Mouse (Mus musculus) bone marrow macrophage, adult 2 months (primary cell): ENCODE measurements around the gene Tmx1. TPM values are rescaled to one million over a fixed set of nuclear protein-coding genes. Genes with fewer than 3 reads are reported as not detected.

ENCODE experiments used
- H3K27ac ChIP-seq: 2 replicates; pipeline ENCODE4 v1.5.1; 2012; ENCODE audit warnings: low read depth, low read length; ENCODE audit not compliant: insufficient read depth
- H3K4me1 ChIP-seq: 2 replicates; pipeline ENCODE4 v1.6.1; 2012; ENCODE audit warnings: low read length; ENCODE audit not compliant: control insufficient read depth, insufficient read depth
- H3K4me3 ChIP-seq: 2 replicates; pipeline ENCODE4 v1.5.1; 2012; ENCODE audit warnings: mild to moderate bottlenecking, low read length, moderate library complexity; ENCODE audit not compliant: insufficient read depth
- CTCF ChIP-seq: IDR thresholded peaks from 2 replicates; pipeline ENCODE4 v1.5.1; 2012; ENCODE audit warnings: low read depth, mild to moderate bottlenecking, low read length, moderate library complexity
- POLR2A ChIP-seq: IDR thresholded peaks from 2 replicates; pipeline ENCODE4 v1.6.1; 2012; ENCODE audit warnings: mild to moderate bottlenecking, low read depth, low read length, borderline replicate concordance
- polyA plus RNA-seq: library from polyadenylated mRNA; stranded (reverse); fragments of >200 nt; gene quantifications from 2 replicates; pipeline ENCODE4 v1.2.4, GENCODE M21; 2012; ENCODE audit not compliant: missing spikeins, insufficient read depth, insufficient read length

The Tmx1 gene
- polyA plus RNA-seq, 1 experiment = 76.9 TPM

DNA sequence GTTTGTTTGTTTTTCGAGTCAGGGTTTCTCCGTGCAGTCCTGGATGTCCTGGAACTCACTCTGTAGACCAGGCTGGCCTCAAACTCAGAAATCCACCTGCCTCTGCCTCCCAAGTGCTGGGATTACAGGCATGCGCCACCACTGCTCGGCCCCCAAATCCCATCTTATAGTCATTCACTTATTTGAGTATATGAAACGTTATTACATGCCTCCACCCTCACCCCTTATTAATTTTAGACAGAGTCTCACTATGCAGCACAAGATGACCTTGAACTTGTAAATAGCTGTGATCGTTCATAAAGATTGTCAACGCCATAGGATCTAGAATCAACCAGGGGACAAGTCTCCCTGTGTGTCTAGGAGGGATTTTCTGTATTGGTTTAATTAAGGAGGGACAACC lies 33.1 kb downstream of the Tmx1 start:
- no peak overlapping the region for H3K27ac ChIP-seq
- H3K4me1 ChIP-seq = no peaks in the 10 kb centered on the region
- no peak overlapping the region for H3K4me3 ChIP-seq
- TF ChIP-seq POLR2A = no peak
- TF ChIP-seq CTCF = no peak

- TF ChIP-seq POLR2A = no peak
- TF ChIP-seq CTCF = no peak
- no peaks in the 10 kb centered on the region for H3K4me1 ChIP-seq
- no peak overlapping the region for H3K27ac ChIP-seq
- H3K4me3 ChIP-seq = no peak overlapping the region
These were observed 34.0 kb downstream of the Tmx1 start for GRCm38 (mm10) chr12:70486716-70487480.

DNA sequence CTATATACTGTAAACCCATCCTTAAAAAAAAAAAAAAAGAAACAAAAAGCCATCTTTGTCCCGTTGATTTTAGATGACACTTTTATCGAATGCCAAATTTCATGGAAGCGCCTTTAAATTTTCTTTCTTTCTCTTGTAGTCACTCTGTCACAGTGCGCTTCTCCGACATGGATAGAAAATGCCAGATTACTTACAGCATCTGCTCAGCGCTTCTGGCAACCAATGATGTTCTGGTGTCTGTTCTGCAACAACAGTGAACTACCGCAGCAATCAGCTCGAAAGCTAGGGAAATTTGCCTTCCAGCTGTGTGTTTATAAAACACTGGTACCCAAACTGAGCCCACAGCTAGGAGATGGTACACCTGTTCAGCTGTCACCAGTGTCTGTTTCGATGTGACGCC lies 39.5 kb downstream of the Tmx1 start:
- Histone ChIP-seq H3K27ac (no peak overlapping the region), H3K4me3 (no peak overlapping the region), H3K4me1 (no peaks in the 10 kb centered on the region)
- TF ChIP-seq CTCF (no peak), POLR2A (no peak)

GRCm38 (mm10) chr12:70494494-70495281 lies 41.8 kb downstream of the Tmx1 start:
- Histone ChIP-seq H3K27ac (no peak overlapping the region), H3K4me1 (no peaks in the 10 kb centered on the region), H3K4me3 (no peak overlapping the region)
- TF ChIP-seq POLR2A = no peak
- TF ChIP-seq CTCF = no peak

GRCm38 (mm10) chr12:70495282-70495922 lies 42.5 kb downstream of the Tmx1 start:
- Histone ChIP-seq H3K27ac (no peak overlapping the region), H3K4me3 (no peak overlapping the region), H3K4me1 (no peaks in the 10 kb centered on the region)
- TF ChIP-seq CTCF (no peak), POLR2A (no peak)

DNA sequence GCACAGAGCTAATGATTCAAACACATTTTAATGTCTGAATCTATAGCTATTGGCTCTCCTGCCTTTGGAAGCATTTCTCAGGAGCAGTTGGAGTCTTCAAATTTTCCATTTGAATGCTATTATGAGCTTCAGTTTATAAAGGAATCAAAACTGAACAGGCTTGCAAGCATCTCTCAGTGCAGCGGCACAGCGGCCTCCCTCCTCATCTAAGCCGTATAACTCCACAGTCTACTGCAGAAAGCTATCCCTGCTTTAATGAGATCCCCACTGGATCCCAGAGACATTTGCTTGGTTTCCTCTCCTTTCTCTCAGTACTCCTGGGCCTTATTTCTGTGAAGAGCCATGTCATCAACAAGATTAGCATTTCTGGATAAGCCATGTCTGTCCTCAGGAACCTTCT lies 45.2 kb downstream of the Tmx1 start:
- TF ChIP-seq POLR2A (no peak), CTCF (no peak)
- Histone ChIP-seq H3K4me1 (no peaks in the 10 kb centered on the region), H3K27ac (no peak overlapping the region), H3K4me3 (no peak overlapping the region)

DNA sequence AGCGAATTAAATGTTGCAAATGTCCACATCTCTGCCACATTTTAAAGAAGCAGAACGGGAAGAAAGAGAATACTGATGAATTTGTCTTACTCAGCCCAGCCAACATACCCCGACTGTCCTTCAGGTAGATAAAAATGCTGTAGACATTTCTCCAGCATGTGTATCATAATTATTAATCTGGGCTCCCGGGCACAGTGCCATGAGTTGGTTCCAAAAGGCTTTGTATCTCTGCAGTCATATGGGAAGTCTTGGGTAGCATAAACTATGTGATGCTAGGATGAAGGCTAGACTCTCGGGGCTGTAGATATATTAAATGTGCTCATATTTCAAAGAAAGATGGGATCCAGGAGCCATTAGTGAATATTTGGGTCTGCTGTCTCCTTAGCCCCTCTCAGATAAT lies 53.1 kb downstream of the Tmx1 start:
- H3K4me1 ChIP-seq = no peaks in the 10 kb centered on the region
- H3K27ac ChIP-seq = no peak overlapping the region

DNA sequence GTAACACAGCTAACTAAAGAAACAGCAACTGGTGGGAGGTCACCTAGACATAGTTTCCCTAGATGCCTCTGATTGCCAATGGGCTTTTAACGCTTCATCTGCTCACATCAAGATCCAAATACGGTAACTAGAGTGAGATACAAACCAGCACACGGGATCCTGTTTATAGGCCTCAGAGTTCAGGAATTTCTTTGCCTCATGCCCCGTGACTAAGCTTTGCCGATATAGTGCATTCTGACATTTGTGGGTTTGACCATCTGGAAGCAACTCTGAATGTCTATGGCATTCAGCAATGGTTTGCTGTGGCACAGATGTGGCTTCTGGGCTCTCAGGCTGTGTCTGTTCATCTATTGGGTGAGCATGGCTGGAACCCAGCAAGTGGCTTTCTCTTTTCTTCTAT lies 59.1 kb downstream of the Tmx1 start:
- H3K27ac ChIP-seq = no peak overlapping the region
- no peaks in the 10 kb centered on the region for H3K4me1 ChIP-seq
- no peak overlapping the region for H3K4me3 ChIP-seq
- TF ChIP-seq CTCF = no peak
- no peak for TF ChIP-seq POLR2A

More for the DNA sequence above, 53.1 kb downstream of the Tmx1 start:
- no peak overlapping the region for H3K4me3 ChIP-seq
- no peak for TF ChIP-seq CTCF

DNA sequence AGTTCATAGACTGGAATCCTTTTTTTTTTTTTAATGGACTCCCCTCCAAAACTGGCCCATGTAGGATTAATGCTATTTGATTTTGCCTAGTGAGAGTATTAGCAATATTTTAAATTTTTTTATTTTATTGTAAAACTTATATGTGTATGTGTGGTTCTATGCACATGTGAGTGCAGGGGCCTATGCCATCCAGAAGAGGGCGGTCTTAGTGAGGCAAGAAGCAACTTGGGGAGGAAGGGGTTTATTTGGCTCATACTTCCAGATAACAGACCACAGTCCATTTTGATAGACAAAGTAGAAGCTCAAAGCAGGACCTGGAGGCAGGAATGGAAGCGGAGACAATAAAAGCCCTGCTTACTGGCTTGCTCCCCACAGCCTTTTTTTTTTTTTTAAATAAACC lies 59.5 kb downstream of the Tmx1 start:
- Histone ChIP-seq H3K4me3 (no peak overlapping the region), H3K4me1 (no peaks in the 10 kb centered on the region), H3K27ac (no peak overlapping the region)
- TF ChIP-seq CTCF = no peak
- no peak for TF ChIP-seq POLR2A

Other genes starting within 250 kb of the Tmx1 start
- 77.8 and 83.8 TPM in 2 replicates for gene Pygl, start 221.6 kb upstream of the Tmx1 start, polyA plus RNA-seq
- gene Trim9, start 105.5 kb upstream of the Tmx1 start, polyA plus RNA-seq = not detected in 2 replicates